Mouse (Mus musculus): ENCODE results near the gene Jun.

Gene Jun

DNA sequence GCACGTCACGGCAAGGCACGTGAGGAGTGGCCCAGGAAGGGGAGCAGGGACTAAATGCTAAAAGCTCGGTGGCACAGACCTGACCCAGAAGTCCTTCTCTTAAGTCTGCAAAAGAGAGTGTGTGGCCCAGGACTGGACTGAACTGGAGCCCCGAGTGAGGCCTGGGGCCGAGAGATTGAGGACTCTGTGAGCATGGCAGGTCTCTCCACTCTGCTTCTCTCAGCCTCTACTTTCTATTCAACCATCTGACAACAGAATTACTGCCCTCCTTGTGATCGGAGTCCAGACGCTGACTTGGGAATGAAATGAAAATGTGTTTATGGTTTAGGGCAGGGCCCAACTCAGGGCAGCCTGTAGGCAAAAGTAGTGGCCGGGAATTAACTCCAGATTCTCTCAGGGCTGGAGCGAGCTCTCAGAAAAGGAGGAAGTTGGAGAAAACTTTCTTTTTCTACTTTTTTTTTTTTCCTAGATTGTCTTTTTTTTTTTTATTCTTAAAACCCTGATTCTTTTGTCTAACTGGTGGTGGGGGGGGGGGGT is 21.3 kb upstream of the Jun start:
- no peak for DNase-seq (ENCODE audit: low read depth, low spot score)

DNA sequence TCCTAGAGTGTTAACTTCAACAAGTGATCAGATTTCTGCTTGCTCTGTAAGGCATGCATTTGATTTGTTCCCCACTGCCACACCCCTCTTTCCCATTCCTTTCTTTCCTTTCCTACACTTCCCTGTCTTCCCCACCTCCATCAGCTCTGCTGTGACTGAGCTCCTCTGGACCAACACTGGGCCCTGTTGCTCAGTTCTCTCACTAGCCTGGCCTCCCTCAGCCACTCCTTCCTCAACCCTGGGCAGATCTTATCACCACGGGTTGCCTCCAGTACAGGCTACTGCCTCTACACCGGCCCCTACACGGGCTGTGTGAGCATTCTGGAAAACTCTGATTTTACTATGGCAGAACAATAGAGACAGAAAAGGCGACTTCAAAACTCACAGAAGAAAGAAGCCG is 18.4 kb upstream of the Jun start:
- no peak for DNase-seq (ENCODE audit: low read depth, low spot score)

DNA sequence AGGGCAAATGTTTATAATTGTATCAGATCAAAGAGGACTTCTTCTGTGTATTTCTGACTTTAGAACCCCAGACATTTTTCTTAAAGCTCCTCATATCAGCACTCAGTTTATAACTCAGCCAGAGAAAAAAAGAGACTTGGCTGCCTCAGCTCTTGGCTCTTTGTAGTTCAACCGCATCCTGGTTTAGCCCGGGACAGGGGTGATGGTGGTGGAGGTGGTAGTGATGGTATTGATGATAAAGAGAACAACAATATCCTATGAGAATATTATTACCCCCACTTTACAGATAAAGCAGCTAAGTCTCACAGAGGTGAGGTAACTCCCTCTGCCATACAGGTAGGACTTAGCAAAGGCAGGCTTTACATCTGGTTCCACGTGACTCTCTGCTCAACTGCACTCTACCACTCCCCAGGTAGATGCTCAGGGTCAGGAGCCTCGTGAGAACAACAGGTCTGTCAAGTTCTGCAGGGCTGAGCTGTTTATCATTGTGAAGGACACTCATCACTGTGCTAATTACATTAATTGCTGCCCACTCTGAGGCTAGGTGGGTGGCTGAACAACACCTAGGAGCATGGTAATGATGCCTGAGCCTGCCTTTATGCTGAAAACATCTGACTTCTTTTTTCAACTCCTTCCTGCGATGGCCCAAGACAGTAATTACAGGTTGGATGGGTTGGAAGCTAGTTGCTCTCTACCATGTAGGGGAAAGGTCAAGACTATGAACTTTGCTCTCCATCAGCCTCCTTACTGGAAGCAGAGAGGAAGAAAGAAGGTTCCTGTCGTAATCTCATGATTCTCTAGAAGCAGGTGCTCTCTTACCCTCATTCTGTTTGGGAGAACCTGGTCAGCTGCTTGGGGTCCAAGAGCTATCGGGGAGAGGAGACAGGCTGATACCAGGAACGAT is 16.3 kb upstream of the Jun start:
- DNase-seq (ENCODE audit: low read depth, low spot score): no peak

DNA sequence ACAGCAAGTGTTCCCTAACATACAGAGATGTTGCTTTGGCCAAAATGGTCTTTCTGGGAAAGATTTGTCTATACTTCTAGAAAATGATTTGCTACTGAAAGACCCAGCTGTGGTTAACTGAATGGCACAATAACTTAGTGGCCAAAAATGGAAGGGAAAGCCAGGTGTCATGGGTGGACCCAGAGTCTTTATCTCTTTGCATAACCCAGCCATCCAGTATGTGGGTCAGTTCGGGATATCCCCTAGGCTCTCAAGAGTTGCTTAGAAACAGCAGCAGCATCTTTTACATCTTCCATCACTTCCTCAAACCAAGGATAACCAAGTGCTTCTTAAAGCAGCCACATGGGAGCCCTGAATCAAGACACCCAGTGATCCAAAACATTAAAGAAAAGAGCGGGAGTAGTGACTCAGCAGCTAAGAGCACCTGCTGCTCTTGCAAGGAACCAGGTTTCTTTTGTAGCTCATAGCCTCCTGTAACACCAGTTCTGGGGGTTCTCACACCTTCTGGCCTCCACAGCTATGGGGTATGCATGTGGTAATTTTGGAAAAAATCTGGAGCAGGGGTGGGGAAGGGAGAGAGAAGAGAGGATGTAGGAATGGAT is 11.7 kb upstream of the Jun start:
- DNase-seq (ENCODE audit: low read depth, low spot score): no peak

DNA sequence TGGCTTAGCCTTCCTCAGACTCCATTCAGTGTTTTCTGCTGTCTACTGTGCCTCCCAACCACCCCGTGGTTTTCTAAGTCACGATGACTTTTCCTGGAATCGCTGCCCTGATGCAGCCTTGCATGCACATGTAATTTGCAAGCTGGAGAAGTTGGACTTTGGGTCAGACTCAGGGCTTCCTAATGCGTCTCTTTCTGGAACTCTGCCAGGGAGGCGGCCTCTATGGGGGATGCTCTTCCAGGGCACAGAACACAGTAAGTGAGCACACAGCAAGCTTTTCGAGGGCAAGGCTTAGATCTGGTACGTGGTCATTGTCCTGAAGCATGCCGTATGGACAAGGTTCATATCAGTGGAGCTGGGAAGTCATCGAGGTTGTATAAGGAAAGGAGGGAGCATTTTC is 10.9 kb upstream of the Jun start:
- DNase-seq (ENCODE audit: low read depth, low spot score): no peak

DNA sequence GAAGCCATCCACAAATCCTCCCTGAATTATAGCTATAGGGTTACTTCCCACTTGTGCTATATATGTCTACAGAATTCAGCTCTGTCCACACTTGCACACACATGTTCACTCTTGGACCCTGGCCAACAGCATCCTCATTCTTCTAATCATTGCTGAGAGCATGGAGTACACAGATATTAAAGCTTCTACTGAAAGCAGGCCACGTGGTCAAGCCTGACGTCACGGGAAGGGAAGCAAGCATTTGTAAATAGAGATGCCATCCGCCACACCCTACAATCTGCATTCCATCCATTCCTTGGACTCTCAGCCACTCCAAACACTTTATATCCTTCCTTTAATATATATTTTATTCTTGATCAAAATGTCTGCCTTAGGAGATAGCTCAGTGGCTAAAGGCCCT is 5.2 kb upstream of the Jun start:
- no peak for DNase-seq (ENCODE audit: low read depth, low spot score)

DNA sequence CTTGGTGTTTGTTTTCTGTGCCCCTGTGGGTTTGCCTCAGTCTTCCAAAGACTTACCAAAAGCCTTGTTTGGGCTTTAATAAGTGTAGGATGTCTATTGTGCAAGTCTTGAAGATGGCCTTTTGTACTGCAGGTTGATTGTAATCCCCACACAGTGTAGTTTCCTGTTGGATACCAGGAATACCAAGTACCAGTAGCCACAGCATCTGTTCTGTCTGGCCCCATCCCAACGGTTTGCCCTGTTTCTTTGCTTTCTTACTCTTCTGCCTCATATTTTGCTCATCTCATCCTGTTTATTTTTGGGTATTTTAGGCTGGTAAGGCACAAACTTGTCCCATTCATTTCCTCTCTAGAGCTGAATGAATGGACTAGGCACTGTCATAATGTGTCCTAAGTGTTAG is 3.3 kb upstream of the Jun start:
- DNase-seq (ENCODE audit: low read depth, low spot score): no peak

DNA sequence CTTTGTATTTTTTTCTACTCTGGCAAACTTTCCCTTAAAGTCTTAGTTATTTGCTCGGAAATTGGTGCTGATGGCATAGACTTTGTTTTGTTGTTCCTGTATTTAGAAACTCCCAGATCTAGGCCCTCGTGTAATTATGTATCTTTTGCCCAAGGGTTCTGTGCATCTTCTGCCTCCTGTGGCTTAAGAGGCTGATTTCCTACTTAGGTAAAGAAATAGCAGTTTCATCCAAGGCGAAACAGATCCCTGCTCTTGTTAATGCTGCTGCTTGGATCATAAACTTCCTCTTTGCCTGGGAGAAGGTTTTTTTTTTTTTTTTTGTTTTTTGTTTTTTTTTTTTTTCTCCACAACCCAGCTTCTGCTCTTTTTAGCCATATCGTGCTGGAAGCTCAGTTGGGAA is 2.3 kb upstream of the Jun start:
- DNase-seq (ENCODE audit: low read depth, low spot score): no peak

DNA sequence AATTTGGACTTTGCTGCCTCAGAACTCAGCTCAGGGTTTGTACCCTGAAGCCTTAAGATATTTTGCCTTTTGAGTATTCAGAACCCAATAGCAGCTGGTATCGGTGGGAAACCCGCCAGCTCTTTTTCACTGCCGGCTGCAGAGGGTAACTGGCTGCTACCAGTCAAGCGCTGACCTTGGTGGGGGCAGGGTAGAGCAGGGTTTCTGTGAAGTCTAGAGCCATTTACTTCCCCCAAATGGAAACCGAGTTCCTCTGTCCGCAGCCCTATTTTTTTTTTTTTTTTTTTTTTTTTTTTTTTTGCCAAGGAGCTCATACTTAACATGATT is 1.7 kb upstream of the Jun start:
- DNase-seq (ENCODE audit: low read depth, low spot score): peak; percentile 84

DNA sequence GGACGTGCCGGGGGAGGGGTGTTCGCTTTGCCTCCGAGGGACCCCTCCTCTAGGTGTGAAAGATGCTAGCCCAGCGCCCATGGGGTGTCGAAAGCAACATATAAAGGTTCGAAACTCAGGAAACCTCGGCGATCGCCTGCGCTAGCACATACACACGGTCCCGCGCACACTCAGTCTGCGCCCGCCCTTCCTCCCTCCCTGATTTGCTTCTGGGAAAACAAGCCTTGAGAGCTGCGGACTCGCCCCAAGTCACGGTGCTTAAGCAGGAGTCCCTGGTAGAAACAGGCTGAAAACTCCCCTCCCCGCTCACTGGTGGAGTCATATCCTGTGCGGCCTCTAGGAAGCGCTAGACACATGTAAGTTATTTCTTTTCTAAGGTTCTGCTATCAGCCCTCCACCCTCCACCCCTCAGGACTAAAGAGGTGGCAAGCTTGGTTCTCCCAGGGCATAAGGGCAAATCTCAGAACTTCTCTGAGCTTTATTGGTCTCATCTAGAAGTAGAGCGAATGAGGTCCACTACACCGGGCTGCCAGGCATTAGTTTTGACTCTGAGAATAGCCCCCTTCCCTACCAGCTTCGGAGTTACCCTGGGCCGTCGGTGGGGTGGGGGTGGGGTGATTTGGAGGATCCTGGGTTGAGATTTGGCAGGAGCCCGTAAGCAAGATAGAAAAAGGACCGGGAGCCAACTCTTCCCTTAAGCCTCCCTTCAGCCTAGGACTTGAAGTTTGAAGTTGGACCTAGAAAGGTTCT is 1.2 kb upstream of the Jun start:
- peak; percentile 97 for DNase-seq (ENCODE audit: low read depth, low spot score)

DNA sequence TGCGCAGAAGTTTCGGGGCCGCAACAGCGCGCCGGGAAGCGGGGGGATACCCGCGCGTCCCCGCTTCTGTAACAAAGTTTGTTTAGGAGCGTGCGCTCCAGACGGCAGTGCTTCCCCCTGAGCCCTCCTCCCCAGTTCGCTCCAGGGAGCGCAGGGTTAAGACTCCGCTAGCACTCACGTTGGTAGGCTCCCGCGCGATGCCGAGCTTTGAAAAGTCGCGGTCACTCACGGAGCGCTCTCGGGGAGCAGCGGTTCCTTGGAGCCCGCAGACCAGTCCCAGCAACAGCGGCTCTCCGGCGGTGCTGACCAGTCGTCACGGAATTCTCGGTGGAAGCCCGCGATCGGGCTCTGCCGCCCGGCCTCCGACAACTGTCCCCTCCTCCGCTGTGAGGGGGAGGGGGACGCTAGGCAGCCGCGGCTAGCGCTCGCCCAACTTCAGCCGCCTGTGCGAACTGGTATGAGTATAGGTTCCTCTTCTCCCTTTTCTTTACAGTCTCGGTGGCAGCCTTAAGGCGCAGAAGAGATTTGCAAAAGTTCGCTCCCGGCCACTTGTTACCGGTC is 631 bp downstream of the Jun start:
- peak; percentile 45 for DNase-seq (ENCODE audit: low read depth, low spot score)

DNA sequence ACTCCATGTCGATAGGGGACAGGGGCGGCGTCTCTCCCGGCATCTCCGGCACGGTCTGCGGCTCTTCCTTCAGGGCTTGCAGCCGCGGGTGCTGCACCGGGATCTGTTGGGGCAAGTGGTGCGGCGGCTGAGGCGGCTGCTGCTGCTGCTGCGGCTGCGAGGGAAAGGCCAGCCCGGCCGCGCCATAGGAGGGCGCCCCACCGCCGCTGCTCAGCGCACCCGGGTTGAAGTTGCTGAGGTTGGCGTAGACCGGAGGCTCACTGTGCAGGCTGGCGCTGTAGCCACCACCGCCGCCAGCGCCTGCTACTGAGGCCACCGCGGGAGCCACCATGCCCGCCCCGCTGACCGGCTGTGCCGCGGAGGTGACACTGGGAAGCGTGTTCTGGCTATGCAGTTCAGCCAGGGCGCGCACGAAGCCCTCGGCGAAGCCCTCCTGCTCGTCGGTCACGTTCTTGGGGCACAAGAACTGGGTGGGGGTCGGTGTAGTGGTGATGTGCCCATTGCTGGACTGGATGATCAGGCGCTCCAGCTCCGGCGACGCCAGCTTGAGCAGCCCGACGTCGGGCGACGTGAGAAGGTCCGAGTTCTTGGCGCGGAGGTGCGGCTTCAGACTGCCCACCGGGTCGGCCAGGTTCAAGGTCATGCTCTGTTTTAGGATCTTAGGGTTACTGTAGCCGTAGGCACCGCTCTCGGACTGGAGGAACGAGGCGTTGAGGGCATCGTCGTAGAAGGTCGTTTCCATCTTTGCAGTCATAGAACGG is 1.3 kb downstream of the Jun start:
- DNase-seq (ENCODE audit: low read depth, low spot score): peak; percentile 74

DNA sequence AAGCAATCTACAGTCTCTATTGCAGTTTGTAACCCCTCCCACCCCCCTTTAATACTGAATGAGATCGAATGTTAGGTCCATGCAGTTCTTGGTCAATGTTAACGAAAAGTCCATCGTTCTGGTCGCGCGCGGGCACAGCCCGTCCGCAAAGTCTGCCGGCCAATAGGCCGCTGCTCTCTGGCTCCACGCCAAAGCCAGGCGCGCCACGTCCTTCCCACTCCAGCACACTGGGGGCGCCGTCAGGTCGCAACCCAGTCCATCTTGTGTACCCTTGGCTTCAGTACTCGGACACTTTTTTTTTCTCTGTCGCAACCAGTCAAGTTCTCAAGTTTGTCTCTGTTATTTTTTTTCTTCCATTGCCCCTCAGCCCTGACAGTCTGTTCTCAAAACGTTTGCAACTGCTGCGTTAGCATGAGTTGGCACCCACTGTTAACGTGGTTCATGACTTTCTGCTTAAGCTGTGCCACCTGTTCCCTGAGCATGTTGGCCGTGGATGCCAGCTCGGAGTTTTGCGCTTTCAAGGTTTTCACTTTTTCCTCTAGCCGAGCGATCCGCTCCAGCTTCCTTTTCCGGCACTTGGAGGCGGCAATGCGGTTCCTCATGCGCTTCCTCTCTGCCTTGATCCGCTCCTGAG is 2.0 kb downstream of the Jun start:
- DNase-seq (ENCODE audit: low read depth, low spot score): peak; percentile 92

DNA sequence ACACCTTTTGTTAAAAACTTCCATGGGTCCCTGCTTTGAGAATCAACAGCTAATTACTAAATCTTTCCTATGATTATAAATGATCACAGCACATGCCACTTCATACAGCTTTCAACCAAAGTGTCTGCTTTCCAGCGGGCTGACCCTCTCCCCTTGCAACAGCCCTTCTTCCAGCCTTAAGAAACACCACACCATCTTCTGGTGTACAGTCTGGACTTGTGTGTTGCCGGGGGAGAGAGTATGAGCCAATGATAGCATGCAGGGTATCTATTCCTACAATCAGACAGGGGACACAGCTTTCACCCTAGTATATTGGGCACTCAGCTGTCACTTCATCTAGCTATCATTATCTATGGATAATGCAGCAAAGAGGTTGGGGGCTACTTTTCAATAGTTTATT is 2.9 kb downstream of the Jun start:
- DNase-seq (ENCODE audit: low read depth, low spot score): no peak

DNA sequence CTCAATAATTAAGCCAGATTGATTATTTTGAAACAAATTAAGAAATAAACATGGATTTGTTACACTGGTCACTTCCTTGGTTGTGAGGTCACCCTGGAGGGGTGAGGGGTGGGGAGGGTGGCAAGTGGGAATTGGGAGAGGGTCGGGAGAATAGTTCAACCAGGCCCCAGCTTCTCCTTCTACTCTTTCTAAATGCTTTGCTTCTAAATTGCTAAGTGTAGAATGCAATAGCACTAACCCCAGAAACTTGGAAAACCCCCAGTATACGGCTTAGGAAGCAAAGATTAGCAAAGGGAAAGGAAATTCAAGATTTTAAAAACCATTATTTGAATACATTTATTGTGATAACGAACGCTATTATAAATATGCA is 3.3 kb downstream of the Jun start:
- DNase-seq (ENCODE audit: low read depth, low spot score): no peak

DNA sequence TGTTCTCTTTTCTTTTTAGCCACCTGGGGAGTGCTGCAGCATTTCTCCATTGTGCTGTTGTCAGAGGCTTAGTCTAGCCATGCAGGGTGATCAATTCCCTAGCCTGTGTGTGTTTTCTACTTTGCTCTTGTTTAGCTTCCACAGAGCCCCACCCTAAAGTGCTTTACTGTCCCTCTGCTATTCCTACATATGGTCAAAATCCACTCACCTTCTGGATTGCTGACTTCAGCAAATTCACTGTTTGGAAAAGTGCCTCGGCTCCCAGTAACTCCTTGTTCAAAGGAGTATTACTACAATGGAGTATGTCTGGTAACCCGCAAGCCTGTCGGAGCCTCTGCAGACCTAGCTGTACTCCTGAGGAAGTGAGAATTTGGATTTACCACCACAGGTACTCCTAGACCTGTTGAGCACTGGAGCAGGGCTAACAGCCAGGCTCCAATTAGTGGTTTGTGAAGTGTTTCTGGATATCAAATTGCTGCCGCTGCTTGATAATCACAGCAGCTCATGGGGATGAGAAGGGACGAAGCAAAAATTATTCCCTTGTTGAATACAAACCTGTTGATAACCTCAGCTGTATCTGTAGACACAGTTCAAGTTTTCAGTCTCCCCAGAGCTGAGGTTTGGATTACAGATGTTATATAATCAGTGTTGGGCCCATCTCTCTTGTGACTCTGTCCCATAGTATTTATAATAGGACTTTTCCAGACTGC is 3.8 kb downstream of the Jun start:
- no peak for DNase-seq (ENCODE audit: low read depth, low spot score)

DNA sequence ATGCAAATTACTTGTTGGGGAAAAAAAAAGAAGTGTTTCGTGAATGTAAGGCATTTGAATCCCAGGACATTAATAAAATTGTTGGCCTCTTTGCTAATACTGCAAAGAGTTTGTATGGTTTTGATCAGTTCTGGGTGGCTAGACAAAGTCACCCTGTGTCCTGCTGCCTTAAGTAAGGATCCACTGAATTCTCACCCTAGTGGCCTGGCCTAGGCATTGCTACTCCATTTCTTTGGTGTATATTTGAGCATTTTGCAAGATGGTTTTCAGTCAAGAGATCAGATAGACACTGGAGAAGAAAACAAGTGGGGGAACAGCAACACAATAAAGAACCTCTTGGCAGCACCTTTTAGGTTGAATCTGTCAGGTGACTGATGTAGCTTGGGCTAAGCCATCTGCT is 6.9 kb downstream of the Jun start:
- DNase-seq (ENCODE audit: low read depth, low spot score): no peak

DNA sequence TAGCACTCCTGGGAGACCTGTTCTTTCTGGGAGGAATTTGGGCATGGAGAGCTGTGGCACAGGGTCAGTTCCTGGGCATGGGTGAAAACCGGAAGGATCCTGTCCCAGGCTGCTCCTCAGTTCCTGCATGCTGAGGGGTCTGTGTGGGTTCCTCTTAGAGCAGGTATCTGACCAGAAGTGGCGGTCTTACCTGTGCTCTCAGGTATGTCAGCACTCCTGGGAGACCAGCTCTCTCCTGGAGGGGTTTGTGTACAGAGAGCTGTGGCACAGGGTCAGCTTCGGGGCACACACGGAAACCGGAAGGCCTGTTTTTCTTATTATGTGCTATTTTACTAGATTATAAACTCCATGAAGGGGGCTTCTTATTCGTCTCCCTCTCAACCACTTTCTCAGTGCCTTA is 7.3 kb downstream of the Jun start:
- DNase-seq (ENCODE audit: low read depth, low spot score): no peak

DNA sequence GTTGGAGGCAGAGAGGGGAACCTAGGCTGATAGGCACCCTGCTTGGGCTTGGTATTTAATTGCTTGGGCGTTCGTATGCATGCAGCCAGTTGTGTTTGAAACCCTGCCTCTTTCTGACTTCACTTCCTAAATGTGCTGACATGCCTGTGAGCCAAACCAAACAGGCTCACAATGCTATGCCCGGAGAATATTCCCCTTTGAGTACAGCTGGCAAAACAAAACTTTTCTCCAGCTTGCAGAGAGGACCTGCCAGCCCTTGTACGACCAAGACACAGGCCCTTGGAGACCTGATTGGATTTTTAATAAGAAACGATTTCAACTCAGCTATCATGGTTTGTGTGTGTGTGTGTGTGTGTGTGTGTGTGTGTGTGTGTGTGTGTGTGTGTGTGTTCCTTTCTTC is 14.0 kb downstream of the Jun start:
- no peak for DNase-seq (ENCODE audit: low read depth, low spot score)

DNA sequence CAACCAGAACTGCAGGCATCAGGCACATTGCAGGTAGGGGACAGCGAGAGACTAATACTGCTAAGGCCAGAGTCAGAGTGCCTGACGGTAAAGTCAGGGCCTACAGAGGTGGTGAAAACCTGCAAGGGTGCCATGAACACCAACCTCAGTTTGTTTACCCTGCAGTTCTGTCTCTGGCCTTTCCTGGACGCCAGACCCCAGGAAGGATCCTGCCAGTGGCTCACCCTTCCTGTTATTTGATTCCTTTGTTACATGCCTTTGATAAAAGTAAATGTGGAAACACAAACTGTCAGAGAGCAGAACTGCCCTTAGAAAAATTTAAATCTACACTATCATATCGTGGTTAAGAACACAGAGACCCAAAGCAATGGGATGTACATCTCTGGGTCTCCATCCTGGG is 20.9 kb downstream of the Jun start:
- DNase-seq (ENCODE audit: low read depth, low spot score): no peak
